In the genomic region with DNA sequence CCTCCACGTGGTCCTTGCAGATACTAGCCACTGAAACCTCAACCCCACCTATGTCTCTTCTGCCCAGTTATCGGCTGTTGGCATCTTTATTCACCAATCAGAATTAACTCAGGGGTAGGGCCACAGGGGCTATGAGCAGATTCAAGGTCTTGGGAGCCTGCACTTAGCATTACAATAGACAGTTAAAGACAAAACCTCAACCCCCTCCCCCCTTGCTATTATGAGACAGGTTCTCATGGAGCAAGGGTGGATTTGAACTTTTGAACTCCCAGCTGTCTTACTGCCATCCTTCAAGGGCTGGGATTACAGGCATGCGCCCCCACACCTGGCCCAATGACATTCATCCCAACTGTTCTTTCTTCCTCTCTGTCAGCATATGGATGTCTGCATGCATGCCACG, we compare ENCODE assay signal across 33 mouse cellular contexts. TPM values are rescaled to one million over a fixed set of nuclear protein-coding genes. Genes with fewer than 3 reads are reported as not detected.
"Had no signal": no experiment of that assay in that cellular context is flagged by ENCODE, and none has a peak within 500 bp of the region (broad histone marks: within the 10 kb centered on the region; RNA-seq: fewer than 3 reads in every experiment).

No protein-coding gene starts in this region.

- H3K9ac ChIP-seq: heart, embryonic 13.5 days; heart, embryonic 15.5 days; hindbrain, embryonic 13.5 days; hindbrain, embryonic 15.5 days; kidney, embryonic 15.5 days; limb, embryonic 12.5 days; liver, embryonic 12.5 days; liver, embryonic 14.5 days had no signal

- H3K27me3 ChIP-seq: heart, embryonic 13.5 days; heart, embryonic 15.5 days; hindbrain, embryonic 13.5 days; hindbrain, embryonic 15.5 days; kidney, embryonic 15.5 days; limb, embryonic 12.5 days; liver, embryonic 12.5 days had no signal

- DNase-seq: gastrocnemius, postnatal 14 days; gastrocnemius, postnatal 36 days; heart, adult 11 months; heart, adult 2 months; heart, postnatal 14 days; heart, postnatal 36 days; kidney, adult 11 months; kidney, adult 2 months; kidney, adult 9 months; layer of hippocampus, adult 9-11 months; layer of hippocampus, postnatal 36 days had no signal

- H3K4me3 ChIP-seq: heart, adult 2 months; heart, embryonic 13.5 days; heart, embryonic 15.5 days; hindbrain, embryonic 13.5 days; hindbrain, embryonic 15.5 days; kidney, embryonic 15.5 days; limb, embryonic 10.5 days; limb, embryonic 12.5 days; liver, embryonic 12.5 days had no signal

- ATAC-seq: hindbrain, postnatal 0 days; intestine, embryonic 16.5 days; liver, embryonic 12.5 days had no signal

- H3K27ac ChIP-seq: heart, adult 2 months; heart, embryonic 13.5 days; heart, embryonic 15.5 days; hindbrain, embryonic 13.5 days; hindbrain, embryonic 15.5 days; hindbrain, postnatal 0 days; kidney, embryonic 15.5 days; kidney, postnatal 0 days; limb, embryonic 10.5 days; limb, embryonic 12.5 days; liver, embryonic 12.5 days; liver, embryonic 14.5 days had no signal

- H3K4me1 ChIP-seq: heart, embryonic 13.5 days; heart, embryonic 15.5 days; hindbrain, embryonic 13.5 days; hindbrain, embryonic 15.5 days; kidney, embryonic 15.5 days; limb, embryonic 10.5 days; limb, embryonic 12.5 days; liver, embryonic 12.5 days had no signal

- H3K4me2 ChIP-seq: heart, embryonic 11.5 days; heart, embryonic 13.5 days; heart, embryonic 15.5 days; hindbrain, embryonic 13.5 days; hindbrain, embryonic 15.5 days; kidney, embryonic 15.5 days; limb, embryonic 12.5 days; liver, embryonic 12.5 days had no signal

- H3K36me3 ChIP-seq: heart, embryonic 13.5 days; heart, embryonic 15.5 days; hindbrain, embryonic 13.5 days; hindbrain, embryonic 15.5 days; kidney, embryonic 15.5 days; limb, embryonic 10.5 days; limb, embryonic 12.5 days; liver, embryonic 12.5 days had no signal

- H3K9me3 ChIP-seq: heart, embryonic 13.5 days; heart, embryonic 15.5 days; hindbrain, embryonic 13.5 days; hindbrain, embryonic 15.5 days; kidney, embryonic 15.5 days; limb, embryonic 10.5 days; limb, embryonic 12.5 days had no signal

RNA-seq across cellular contexts. Expression of gene Caln1, which starts 6.1 kb away (rescaled TPM):
- total RNA-seq: gastrocnemius, adult 18-20 months; gastrocnemius, postnatal 36 days; heart, adult 2 months; heart, postnatal 14 days; heart, postnatal 36 days; hematopoietic stem cell, adult 5-6 weeks had no signal
- polyA plus RNA-seq: heart, adult 2 months; heart, postnatal 0 days; intestine, embryonic 14.5 days; liver, embryonic 12.5 days; liver, embryonic 14.5 days had no signal

RNA-seq across cellular contexts. Expression of gene A330070K13Rik, which starts 21.3 kb away (rescaled TPM):
- total RNA-seq: gastrocnemius, adult 18-20 months; gastrocnemius, adult 8-10 months; gastrocnemius, postnatal 14 days; gastrocnemius, postnatal 36 days; heart, adult 2 months; heart, postnatal 14 days; heart, postnatal 36 days; hematopoietic stem cell, adult 5-6 weeks; hindbrain, postnatal 0 days; left cerebral cortex, postnatal 10 days had no signal
- polyA plus RNA-seq: gonadal fat pad, adult 2 months; heart, adult 2 months; heart, embryonic 11.5 days; heart, embryonic 13.5 days; heart, embryonic 15.5 days; heart, postnatal 0 days; hindbrain, embryonic 11.5 days; hindbrain, embryonic 13.5 days; intestine, embryonic 14.5 days; intestine, embryonic 16.5 days; kidney, adult 2 months; kidney, embryonic 15.5 days; kidney, postnatal 0 days; large intestine, adult 2 months; limb, embryonic 10.5 days; limb, embryonic 12.5 days; liver, embryonic 12.5 days; liver, embryonic 14.5 days had no signal
